Mouse (Mus musculus): ENCODE data around the gene Cox6a2. TPM values are rescaled to one million over a fixed set of nuclear protein-coding genes. Genes with fewer than 3 reads are reported as not detected.

The Cox6a2 gene
- polyA plus RNA-seq (2016; fragmentation: Nextera tagmentation; extraction: Ambion mirVana): 0.23 and 0.51 TPM in 2 replicates

GRCm38 (mm10) chr7:128206152-128206551 lies at the start of gene Cox6a2:
Gene Cox6a2 (minus strand): TSS chr7:128206387.
- 86% methylated on average over 6 of the region's 6 CpGs for WGBS

GRCm38 (mm10) chr7:128255757-128256156 lies 49.6 kb upstream of the Cox6a2 start:
- Histone ChIP-seq H3K4me3 (no peak overlapping the region), H3K27ac (no peak overlapping the region), H3K36me3 (no peaks in the 10 kb centered on the region), H3K9me3 (replicated peaks) (no peaks in the 10 kb centered on the region), H3K4me1 (peaks cover 21% of the 10 kb centered on the region), H3K27me3 (ENCODE audit: low read depth, poor library complexity, severe bottlenecking) (peaks cover 9% of the 10 kb centered on the region; the same call in 1 of the 2 replicates)
- DNase-seq (ENCODE audit: low spot score): no peak
- WGBS: 88% methylated on average over 5 of the region's 5 CpGs

More at GRCm38 (mm10) chr7:128206152-128206551, at the start of gene Cox6a2:
- no peak within 1 kb of the TSS for H3K27ac ChIP-seq
- no peaks in the 10 kb centered on the region for H3K9me3 ChIP-seq (replicated peaks)
- H3K36me3 ChIP-seq: no peaks in the 10 kb centered on the region
- H3K4me3 ChIP-seq: no peak within 1 kb of the TSS
- H3K4me1 ChIP-seq: 0 out of 2 replicates have a peak, but pooled peaks cover 2% of the 10 kb centered on the region
- no peak for DNase-seq (ENCODE audit: low spot score)
- no peaks in the 10 kb centered on the region for H3K27me3 ChIP-seq (ENCODE audit: low read depth, poor library complexity, severe bottlenecking)

GRCm38 (mm10) chr7:128254978-128255377 lies 48.8 kb upstream of the Cox6a2 start:
- WGBS: 62% methylated on average over 2 of the region's 2 CpGs
- Histone ChIP-seq H3K4me1 (peaks cover 21% of the 10 kb centered on the region), H3K9me3 (replicated peaks) (no peaks in the 10 kb centered on the region), H3K27me3 (ENCODE audit: low read depth, poor library complexity, severe bottlenecking) (peaks cover 9% of the 10 kb centered on the region; the same call in 1 of the 2 replicates), H3K4me3 (no peak overlapping the region), H3K36me3 (no peaks in the 10 kb centered on the region), H3K27ac (no peak overlapping the region)
- no peak for DNase-seq (ENCODE audit: low spot score)

GRCm38 (mm10) chr7:128252609-128253008 lies 46.4 kb upstream of the Cox6a2 start:
- H3K36me3 ChIP-seq: peaks cover 2% of the 10 kb centered on the region; the same call in 1 of the 2 replicates
- WGBS: 9% methylated on average over 24 of the region's 24 CpGs

GRCm38 (mm10) chr7:128251946-128252345 lies 45.8 kb upstream of the Cox6a2 start:
- WGBS: 45% methylated on average over 12 of the region's 12 CpGs
- H3K27ac ChIP-seq: peak overlapping the region; percentile 28
- no peaks in the 10 kb centered on the region for H3K9me3 ChIP-seq (replicated peaks)
- peak overlapping the region; percentile 45 for H3K4me3 ChIP-seq
- peaks cover 2% of the 10 kb centered on the region; the same call in 1 of the 2 replicates for H3K36me3 ChIP-seq
- H3K27me3 ChIP-seq (ENCODE audit: low read depth, poor library complexity, severe bottlenecking): peaks cover 9% of the 10 kb centered on the region; the same call in 1 of the 2 replicates
- peaks cover 23% of the 10 kb centered on the region for H3K4me1 ChIP-seq
- DNase-seq (ENCODE audit: low spot score): no peak

More at GRCm38 (mm10) chr7:128252609-128253008, 46.4 kb upstream of the Cox6a2 start:
- peak; percentile 71 for DNase-seq (ENCODE audit: low spot score)
- Histone ChIP-seq H3K9me3 (replicated peaks) (no peaks in the 10 kb centered on the region), H3K27ac (peak overlapping the region; percentile 28), H3K4me1 (peaks cover 20% of the 10 kb centered on the region), H3K27me3 (ENCODE audit: low read depth, poor library complexity, severe bottlenecking) (peaks cover 9% of the 10 kb centered on the region; the same call in 1 of the 2 replicates), H3K4me3 (peak overlapping the region; percentile 45)

GRCm38 (mm10) chr7:128249998-128250397 lies 43.8 kb upstream of the Cox6a2 start:
- Histone ChIP-seq H3K27me3 (ENCODE audit: low read depth, poor library complexity, severe bottlenecking) (peaks cover 9% of the 10 kb centered on the region; the same call in 1 of the 2 replicates), H3K9me3 (replicated peaks) (no peaks in the 10 kb centered on the region), H3K4me3 (no peak overlapping the region), H3K36me3 (peaks cover 8% of the 10 kb centered on the region), H3K4me1 (peaks cover 34% of the 10 kb centered on the region), H3K27ac (no peak overlapping the region)
- 83% methylated on average over 5 of the region's 5 CpGs for whole genome bisulfite sequencing
- DNase-seq (ENCODE audit: low spot score): no peak

- H3K9me3 ChIP-seq (replicated peaks): no peaks in the 10 kb centered on the region
- peaks cover 21% of the 10 kb centered on the region for H3K36me3 ChIP-seq
- 86% methylated on average over 10 of the region's 10 CpGs for WGBS
- H3K4me3 ChIP-seq: no peak overlapping the region
- H3K27me3 ChIP-seq (ENCODE audit: low read depth, poor library complexity, severe bottlenecking): peaks cover 9% of the 10 kb centered on the region; the same call in 1 of the 2 replicates
- no peak overlapping the region for H3K27ac ChIP-seq
- DNase-seq (ENCODE audit: low spot score): no peak
- peaks cover 43% of the 10 kb centered on the region for H3K4me1 ChIP-seq
These were observed 42.2 kb upstream of the Cox6a2 start for GRCm38 (mm10) chr7:128248081-128249042.

GRCm38 (mm10) chr7:128247443-128247842 lies 41.3 kb upstream of the Cox6a2 start:
- Histone ChIP-seq H3K27me3 (ENCODE audit: low read depth, poor library complexity, severe bottlenecking) (peaks cover 9% of the 10 kb centered on the region; the same call in 1 of the 2 replicates), H3K4me1 (peaks cover 38% of the 10 kb centered on the region), H3K36me3 (peaks cover 30% of the 10 kb centered on the region), H3K4me3 (peak overlapping the region; percentile 53), H3K27ac (peak overlapping the region; percentile 80), H3K9me3 (replicated peaks) (no peaks in the 10 kb centered on the region)
- 2% methylated on average over 13 of the region's 13 CpGs for WGBS
- peak; percentile 86 for DNase-seq (ENCODE audit: low spot score)

- 2% methylated on average over 28 of the region's 30 CpGs for WGBS
- DNase-seq (ENCODE audit: low spot score): peak; percentile 66
- peaks cover 37% of the 10 kb centered on the region for H3K36me3 ChIP-seq
- peaks cover 31% of the 10 kb centered on the region for H3K4me1 ChIP-seq
- H3K9me3 ChIP-seq (replicated peaks): no peaks in the 10 kb centered on the region
- H3K4me3 ChIP-seq: peak within 1 kb of the TSS; percentile 53
- peaks cover 3% of the 10 kb centered on the region; the same call in 1 of the 2 replicates for H3K27me3 ChIP-seq (ENCODE audit: low read depth, poor library complexity, severe bottlenecking)
- peak within 1 kb of the TSS; percentile 80 for H3K27ac ChIP-seq
These were observed 40.6 kb upstream of the Cox6a2 start, which contains the start of gene Tgfb1i1 for GRCm38 (mm10) chr7:128246496-128247391. Gene Tgfb1i1 (plus strand): TSS chr7:128246812.

- no peak for DNase-seq (ENCODE audit: low spot score)
- peaks cover 30% of the 10 kb centered on the region for H3K4me1 ChIP-seq
- H3K27ac ChIP-seq: no peak overlapping the region
- 94% methylated on average over 4 of the region's 4 CpGs for WGBS
- H3K9me3 ChIP-seq (replicated peaks): no peaks in the 10 kb centered on the region
- no peak overlapping the region for H3K4me3 ChIP-seq
- no peaks in the 10 kb centered on the region; the same call in 1 of the 2 replicates for H3K27me3 ChIP-seq (ENCODE audit: low read depth, poor library complexity, severe bottlenecking)
- H3K36me3 ChIP-seq: peaks cover 49% of the 10 kb centered on the region
These were observed 39.4 kb upstream of the Cox6a2 start for GRCm38 (mm10) chr7:128245547-128245946.

GRCm38 (mm10) chr7:128244410-128245025 lies 38.3 kb upstream of the Cox6a2 start:
- DNase-seq (ENCODE audit: low spot score): no peak
- H3K27ac ChIP-seq: peak overlapping the region; percentile 65
- H3K4me1 ChIP-seq: peaks cover 30% of the 10 kb centered on the region
- H3K27me3 ChIP-seq (ENCODE audit: low read depth, poor library complexity, severe bottlenecking): no peaks in the 10 kb centered on the region; the same call in 1 of the 2 replicates
- peaks cover 58% of the 10 kb centered on the region for H3K36me3 ChIP-seq
- H3K4me3 ChIP-seq: no peak overlapping the region
- WGBS: 87% methylated on average over 18 of the region's 18 CpGs
- H3K9me3 ChIP-seq (replicated peaks): no peaks in the 10 kb centered on the region

GRCm38 (mm10) chr7:128243921-128244320 lies 37.7 kb upstream of the Cox6a2 start:
- peaks cover 55% of the 10 kb centered on the region for H3K36me3 ChIP-seq
- no peaks in the 10 kb centered on the region for H3K9me3 ChIP-seq (replicated peaks)
- WGBS: 54% methylated on average over 10 of the region's 10 CpGs
- peak overlapping the region; percentile 65 for H3K27ac ChIP-seq
- no peaks in the 10 kb centered on the region; the same call in 1 of the 2 replicates for H3K27me3 ChIP-seq (ENCODE audit: low read depth, poor library complexity, severe bottlenecking)
- DNase-seq (ENCODE audit: low spot score): no peak
- H3K4me1 ChIP-seq: peaks cover 36% of the 10 kb centered on the region
- no peak overlapping the region for H3K4me3 ChIP-seq

Measured in limb, embryonic 10.5 days (tissue).